Mouse (Mus musculus): Measurements from ENCODE around the gene Nos1ap.

Gene Nos1ap

GRCm38 (mm10) chr1:170548192-170548795 lies 41.4 kb downstream of the Nos1ap start:
- no peak for DNase-seq (ENCODE audit: low read depth, low spot score)

GRCm38 (mm10) chr1:170546297-170546696 lies 43.4 kb downstream of the Nos1ap start:
- no peak for DNase-seq (ENCODE audit: low read depth, low spot score)

GRCm38 (mm10) chr1:170545286-170545685 lies 44.4 kb downstream of the Nos1ap start:
- no peak for DNase-seq (ENCODE audit: low read depth, low spot score)

GRCm38 (mm10) chr1:170539507-170539906 lies 50.2 kb downstream of the Nos1ap start:
- DNase-seq (ENCODE audit: low read depth, low spot score) = no peak

- DNase-seq (ENCODE audit: low read depth, low spot score) = no peak
Observed at GRCm38 (mm10) chr1:170538481-170539061, 51.1 kb downstream of the Nos1ap start.

- no peak for DNase-seq (ENCODE audit: low read depth, low spot score)
Observed at GRCm38 (mm10) chr1:170536344-170536743, 53.3 kb downstream of the Nos1ap start.

- no peak for DNase-seq (ENCODE audit: low read depth, low spot score)
Observed at GRCm38 (mm10) chr1:170535221-170535620, 54.4 kb downstream of the Nos1ap start.

- no peak for DNase-seq (ENCODE audit: low read depth, low spot score)
Observed at GRCm38 (mm10) chr1:170531286-170531685, 58.4 kb downstream of the Nos1ap start.

GRCm38 (mm10) chr1:170530456-170530855 lies 59.2 kb downstream of the Nos1ap start:
- DNase-seq (ENCODE audit: low read depth, low spot score) = no peak

GRCm38 (mm10) chr1:170522891-170523290 lies 66.8 kb downstream of the Nos1ap start:
- no peak for DNase-seq (ENCODE audit: low read depth, low spot score)

- peak; percentile 75 for DNase-seq (ENCODE audit: low read depth, low spot score)
Observed at GRCm38 (mm10) chr1:170521520-170522205, 68.0 kb downstream of the Nos1ap start.

GRCm38 (mm10) chr1:170520206-170520605 lies 69.5 kb downstream of the Nos1ap start:
- no peak for DNase-seq (ENCODE audit: low read depth, low spot score)

- DNase-seq (ENCODE audit: low read depth, low spot score) = no peak
Observed at GRCm38 (mm10) chr1:170519631-170520030, 70.0 kb downstream of the Nos1ap start.

GRCm38 (mm10) chr1:170516182-170516581 lies 73.5 kb downstream of the Nos1ap start:
- DNase-seq (ENCODE audit: low read depth, low spot score) = no peak

GRCm38 (mm10) chr1:170515455-170515854 lies 74.2 kb downstream of the Nos1ap start:
- DNase-seq (ENCODE audit: low read depth, low spot score) = no peak

- no peak for DNase-seq (ENCODE audit: low read depth, low spot score)
Observed at GRCm38 (mm10) chr1:170514226-170514625, 75.4 kb downstream of the Nos1ap start.

GRCm38 (mm10) chr1:170512429-170513097 lies 77.1 kb downstream of the Nos1ap start:
- DNase-seq (ENCODE audit: low read depth, low spot score) = no peak

GRCm38 (mm10) chr1:170510595-170511240 lies 78.9 kb downstream of the Nos1ap start:
- DNase-seq (ENCODE audit: low read depth, low spot score) = no peak

GRCm38 (mm10) chr1:170506309-170506708 lies 83.4 kb downstream of the Nos1ap start:
- no peak for DNase-seq (ENCODE audit: low read depth, low spot score)

GRCm38 (mm10) chr1:170505107-170505506 lies 84.6 kb downstream of the Nos1ap start:
- DNase-seq (ENCODE audit: low read depth, low spot score) = no peak

- no peak for DNase-seq (ENCODE audit: low read depth, low spot score)
Observed at GRCm38 (mm10) chr1:170504378-170504777, 85.3 kb downstream of the Nos1ap start.

GRCm38 (mm10) chr1:170503277-170503739 lies 86.4 kb downstream of the Nos1ap start:
- no peak for DNase-seq (ENCODE audit: low read depth, low spot score)

Data from mesoderm, embryonic 11.5 days (tissue).